Mouse (Mus musculus): ENCODE results near the gene Gm17949. TPM values are rescaled to one million over a fixed set of nuclear protein-coding genes. Genes with fewer than 3 reads are reported as not detected.

Gene Gm17949
- polyA plus RNA-seq, 1 experiment from 2014 or later, result 0.43 TPM

GRCm38 (mm10) chr17:57060231-57060801, 49.0 kb downstream of the Gm17949 start:
- peak overlapping the region; percentile 74 for H3K9ac ChIP-seq
- H3K27ac ChIP-seq, result peak overlapping the region; percentile 95
- H3K4me1 ChIP-seq, result peaks cover 32% of the 10 kb centered on the region
- peaks cover 39% of the 10 kb centered on the region for H3K27me3 ChIP-seq (replicated peaks)
- under 1% methylated on average over 44 of the region's 44 CpGs for WGBS
- H3K4me2 ChIP-seq, result peak overlapping the region; percentile 57
- H3K36me3 ChIP-seq (replicated peaks), result 0 out of 2 replicates have a peak, but pooled peaks cover 3% of the 10 kb centered on the region
- peak; percentile 92 for ATAC-seq (replicated peaks)
- H3K9me3 ChIP-seq, result no peaks in the 10 kb centered on the region
- peak overlapping the region; percentile 87 for H3K4me3 ChIP-seq

- 36% methylated on average over 10 of the region's 10 CpGs for WGBS
- H3K36me3 ChIP-seq (replicated peaks), result no peaks in the 10 kb centered on the region
- peak overlapping the region; percentile 87 for H3K4me3 ChIP-seq
- H3K9me3 ChIP-seq, result no peaks in the 10 kb centered on the region
- peaks cover 39% of the 10 kb centered on the region for H3K27me3 ChIP-seq (replicated peaks)
- H3K4me2 ChIP-seq, result peak overlapping the region; percentile 57
- H3K4me1 ChIP-seq, result peaks cover 32% of the 10 kb centered on the region
- H3K9ac ChIP-seq, result no peak overlapping the region
- no peak overlapping the region for H3K27ac ChIP-seq
- no peak for ATAC-seq (replicated peaks)
Measured at GRCm38 (mm10) chr17:57061069-57061468, 49.8 kb downstream of the Gm17949 start.

GRCm38 (mm10) chr17:57062011-57062521, 50.8 kb downstream of the Gm17949 start:
- WGBS, result 1% methylated on average over 39 of the region's 39 CpGs
- Histone ChIP-seq H3K27ac (no peak overlapping the region), H3K4me3 (peak overlapping the region; percentile 40), H3K4me1 (peaks cover 32% of the 10 kb centered on the region), H3K9me3 (no peaks in the 10 kb centered on the region), H3K9ac (0 out of 2 replicates have a peak overlapping the region, but pooled peaks have one; percentile 1), H3K4me2 (peak overlapping the region; percentile 59), H3K36me3 (replicated peaks) (no peaks in the 10 kb centered on the region), H3K27me3 (replicated peaks) (peaks cover 39% of the 10 kb centered on the region)
- no peak for ATAC-seq (replicated peaks)

GRCm38 (mm10) chr17:57062548-57062947, 51.3 kb downstream of the Gm17949 start:
- WGBS, result 1% methylated on average over 22 of the region's 22 CpGs
- ATAC-seq (replicated peaks), result no peak
- Histone ChIP-seq H3K27ac (no peak overlapping the region), H3K36me3 (replicated peaks) (no peaks in the 10 kb centered on the region), H3K27me3 (replicated peaks) (peaks cover 39% of the 10 kb centered on the region), H3K4me1 (peaks cover 32% of the 10 kb centered on the region), H3K9ac (no peak overlapping the region), H3K9me3 (no peaks in the 10 kb centered on the region), H3K4me2 (peak overlapping the region; percentile 59), H3K4me3 (peak overlapping the region; percentile 40)

- H3K36me3 ChIP-seq (replicated peaks), result no peaks in the 10 kb centered on the region
- no peak overlapping the region for H3K27ac ChIP-seq
- no peak overlapping the region for H3K4me3 ChIP-seq
- H3K4me1 ChIP-seq, result peaks cover 28% of the 10 kb centered on the region
- no peak for ATAC-seq (replicated peaks)
- 11% methylated on average over 8 of the region's 8 CpGs for WGBS
- no peaks in the 10 kb centered on the region for H3K9me3 ChIP-seq
- H3K9ac ChIP-seq, result no peak overlapping the region
- H3K4me2 ChIP-seq, result no peak overlapping the region
- peaks cover 39% of the 10 kb centered on the region for H3K27me3 ChIP-seq (replicated peaks)
Measured at GRCm38 (mm10) chr17:57063031-57063430, 51.8 kb downstream of the Gm17949 start.

- Histone ChIP-seq H3K9ac (no peak overlapping the region), H3K4me3 (no peak overlapping the region), H3K27me3 (replicated peaks) (peaks cover 30% of the 10 kb centered on the region), H3K27ac (no peak overlapping the region), H3K36me3 (replicated peaks) (no peaks in the 10 kb centered on the region), H3K4me2 (no peak overlapping the region), H3K9me3 (no peaks in the 10 kb centered on the region), H3K4me1 (peaks cover 8% of the 10 kb centered on the region)
- ATAC-seq (replicated peaks), result no peak
- 59% methylated on average over 5 of the region's 5 CpGs for WGBS
Measured at GRCm38 (mm10) chr17:57066908-57067307, 55.6 kb downstream of the Gm17949 start.

- Histone ChIP-seq H3K4me1 (no peaks in the 10 kb centered on the region), H3K27me3 (replicated peaks) (0 out of 2 replicates have a peak, but pooled peaks cover under 1% of the 10 kb centered on the region), H3K36me3 (replicated peaks) (no peaks in the 10 kb centered on the region), H3K4me2 (peak overlapping the region; percentile 33), H3K27ac (no peak overlapping the region), H3K4me3 (peak overlapping the region; percentile 13), H3K9me3 (no peaks in the 10 kb centered on the region), H3K9ac (no peak overlapping the region)
- no peak for ATAC-seq (replicated peaks)
- WGBS, result 17% methylated on average over 9 of the region's 9 CpGs
Measured at GRCm38 (mm10) chr17:57070272-57070671, 59.0 kb downstream of the Gm17949 start.

- Histone ChIP-seq H3K4me2 (peak overlapping the region; percentile 33; the same call in 1 of the 2 replicates), H3K4me3 (peak overlapping the region; percentile 13), H3K27me3 (replicated peaks) (no peaks in the 10 kb centered on the region), H3K27ac (no peak overlapping the region), H3K9me3 (no peaks in the 10 kb centered on the region), H3K9ac (no peak overlapping the region), H3K4me1 (no peaks in the 10 kb centered on the region), H3K36me3 (replicated peaks) (no peaks in the 10 kb centered on the region)
- 5% methylated on average over 11 of the region's 11 CpGs for WGBS
- ATAC-seq (replicated peaks), result peak; percentile 68
Measured at GRCm38 (mm10) chr17:57070699-57071098, 59.4 kb downstream of the Gm17949 start.

Other genes with a start within 250 kb of the Gm17949 start
- 100.0 and 104 TPM in 2 replicates for gene Dus3l, start 246.7 kb upstream of the Gm17949 start, polyA plus RNA-seq (2015; fragmentation: Nextera tagmentation; extraction: Ambion mirVana)
- 1.4 TPM in 2 replicates for gene Prr22, start 241.2 kb upstream of the Gm17949 start, polyA plus RNA-seq (2015; fragmentation: Nextera tagmentation; extraction: Ambion mirVana)
- gene Rfx2, start 180.5 kb upstream of the Gm17949 start, polyA plus RNA-seq (2015; fragmentation: Nextera tagmentation; extraction: Ambion mirVana), result 5.4 and 6.0 TPM in 2 replicates
- not detected in 2 replicates for gene Acsbg2, start 137.0 kb upstream of the Gm17949 start, polyA plus RNA-seq (2015; fragmentation: Nextera tagmentation; extraction: Ambion mirVana)
- gene 1700061G19Rik, start 136.0 kb upstream of the Gm17949 start, polyA plus RNA-seq (2015; fragmentation: Nextera tagmentation; extraction: Ambion mirVana), result 0.37 and 0.49 TPM in 2 replicates
- gene Mllt1, start 76.1 kb upstream of the Gm17949 start, polyA plus RNA-seq (2015; fragmentation: Nextera tagmentation; extraction: Ambion mirVana), result 103 and 106 TPM in 2 replicates
- gene Acer1, start 29.3 kb upstream of the Gm17949 start, polyA plus RNA-seq (2015; fragmentation: Nextera tagmentation; extraction: Ambion mirVana), result not detected in 2 replicates
- gene Clpp, start 21.2 kb upstream of the Gm17949 start, polyA plus RNA-seq (2015; fragmentation: Nextera tagmentation; extraction: Ambion mirVana), result 180 and 188 TPM in 2 replicates
- gene Alkbh7, start 14.1 kb upstream of the Gm17949 start, polyA plus RNA-seq (2015; fragmentation: Nextera tagmentation; extraction: Ambion mirVana), result 53.2 and 57.1 TPM in 2 replicates
- gene Pspn, start 11.5 kb upstream of the Gm17949 start, polyA plus RNA-seq (2015; fragmentation: Nextera tagmentation; extraction: Ambion mirVana), result 0.68 and 0.83 TPM in 2 replicates
- gene Gtf2f1, start 181 bp upstream of the Gm17949 start, polyA plus RNA-seq (2015; fragmentation: Nextera tagmentation; extraction: Ambion mirVana), result 76.8 TPM in 2 replicates
- gene Khsrp, start 20.1 kb downstream of the Gm17949 start, polyA plus RNA-seq (2015; fragmentation: Nextera tagmentation; extraction: Ambion mirVana), result 29.9 and 30.5 TPM in 2 replicates
- not detected in 2 replicates for gene Slc25a41, start 30.2 kb downstream of the Gm17949 start, polyA plus RNA-seq (2015; fragmentation: Nextera tagmentation; extraction: Ambion mirVana)
- 1.5 and 2.0 TPM in 2 replicates for gene Crb3, start 47.6 kb downstream of the Gm17949 start, polyA plus RNA-seq (2015; fragmentation: Nextera tagmentation; extraction: Ambion mirVana)
- gene Slc25a23, start 48.4 kb downstream of the Gm17949 start, polyA plus RNA-seq (2015; fragmentation: Nextera tagmentation; extraction: Ambion mirVana), result 42.5 TPM in 2 replicates
- gene Dennd1c, start 67.0 kb downstream of the Gm17949 start, polyA plus RNA-seq (2015; fragmentation: Nextera tagmentation; extraction: Ambion mirVana), result 5.8 TPM in 2 replicates
- gene Tubb4a, start 76.3 kb downstream of the Gm17949 start, polyA plus RNA-seq (2015; fragmentation: Nextera tagmentation; extraction: Ambion mirVana), result 388 and 395 TPM in 2 replicates
- 7.4 and 8.1 TPM in 2 replicates for gene Tnfsf9, start 93.9 kb downstream of the Gm17949 start, polyA plus RNA-seq (2015; fragmentation: Nextera tagmentation; extraction: Ambion mirVana)
- gene Cd70, start 138.3 kb downstream of the Gm17949 start, polyA plus RNA-seq (2015; fragmentation: Nextera tagmentation; extraction: Ambion mirVana), result 1.1 and 1.2 TPM in 2 replicates
- gene Tnfsf14, start 182.7 kb downstream of the Gm17949 start, polyA plus RNA-seq (2015; fragmentation: Nextera tagmentation; extraction: Ambion mirVana), result not detected in 2 replicates
- 2.2 TPM in 2 replicates for gene C3, start 216.7 kb downstream of the Gm17949 start, polyA plus RNA-seq (2015; fragmentation: Nextera tagmentation; extraction: Ambion mirVana)
- 22.7 and 23.1 TPM in 2 replicates for gene Gpr108, start 237.0 kb downstream of the Gm17949 start, polyA plus RNA-seq (2015; fragmentation: Nextera tagmentation; extraction: Ambion mirVana)
- 9.6 and 10.5 TPM in 2 replicates for gene Trip10, start 238.0 kb downstream of the Gm17949 start, polyA plus RNA-seq (2015; fragmentation: Nextera tagmentation; extraction: Ambion mirVana)

Data from midbrain, embryonic 15.5 days (tissue).